In the genomic region with DNA sequence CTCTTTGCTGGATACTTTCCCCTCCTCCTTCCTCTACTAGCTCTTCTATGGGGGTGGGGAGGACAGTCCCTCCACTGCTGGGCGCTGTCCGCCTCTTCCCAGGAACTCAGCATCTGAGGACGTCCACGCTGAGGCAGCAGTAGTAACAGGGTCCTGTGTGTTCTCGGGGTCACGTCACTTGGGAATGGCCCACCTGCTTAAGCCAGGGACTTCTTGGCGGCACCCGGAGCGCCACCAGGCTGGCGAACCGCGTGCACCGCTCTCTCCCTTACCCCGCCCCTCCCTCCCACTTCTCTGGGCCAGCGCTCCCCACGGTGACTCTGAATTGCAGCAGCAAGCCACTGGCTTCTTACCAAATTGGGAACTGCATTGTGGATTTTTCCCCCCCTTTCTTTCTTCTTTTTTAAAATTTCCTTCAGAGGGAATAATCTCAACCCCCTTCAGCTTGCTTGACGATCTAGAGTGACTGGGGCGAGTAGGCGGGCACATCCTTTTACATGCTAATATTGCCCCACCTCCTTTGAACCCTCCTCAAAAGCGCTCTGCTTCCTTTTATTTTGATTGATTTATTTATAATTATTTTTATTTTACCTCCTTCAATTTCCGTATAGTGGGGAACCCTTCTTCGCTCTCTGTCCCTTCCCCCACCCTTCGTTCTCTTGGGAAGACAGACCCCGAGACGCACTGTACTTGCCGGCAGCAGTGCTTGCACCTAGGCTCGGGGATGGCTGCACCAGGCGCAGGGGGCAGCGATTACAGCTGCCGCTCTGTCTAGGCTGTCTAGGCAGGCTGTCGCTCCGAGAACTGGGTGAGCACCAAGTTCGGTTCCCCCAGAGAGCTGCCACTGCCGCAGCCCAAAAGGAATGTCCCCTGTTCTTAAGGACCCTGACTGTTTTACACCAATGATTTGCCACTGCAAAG, we compare ENCODE assay signal across 8 mouse cellular contexts.
DNase-seq lines count a peak whose midpoint lies in the region; ATAC-seq and TF ChIP-seq lines count a peak whose summit lies in the region.

No protein-coding gene starts in this region.

- peaks cover 16% of the 10 kb centered on the region for H3K27me3 ChIP-seq in heart, embryonic 14.5 days (ENCODE audit: control insufficient read depth, insufficient read depth, low read length)
- H3K27me3 ChIP-seq in cerebellum, adult 2 months (ENCODE audit: control insufficient read depth, insufficient read depth, low read length) = no peaks in the 10 kb centered on the region
- H3K27me3 ChIP-seq in forebrain, postnatal 0 days (ENCODE audit: insufficient read depth, low read length) = no peaks in the 10 kb centered on the region
- H3K27me3 ChIP-seq in midbrain, embryonic 11.5 days (ENCODE audit: control insufficient read depth, insufficient read depth, low read length) = no peaks in the 10 kb centered on the region

- no peak for TF ChIP-seq POLR2A in cerebellum, adult 2 months (IDR thresholded peaks at IDR 0.05; ENCODE audit: borderline replicate concordance, insufficient read depth, low read length)

- H3K4me1 ChIP-seq in heart, embryonic 14.5 days (ENCODE audit: control insufficient read depth in 2 of 2, insufficient read depth in 2 of 2, low read length in 2 of 2) = peaks cover 0 to 9% of the 10 kb centered on the region in 2 experiments; a peak in 1 of 4 replicates
- H3K4me1 ChIP-seq in cerebellum, adult 2 months (ENCODE audit: control insufficient read depth, insufficient read depth, low read length) = no peaks in the 10 kb centered on the region
- peaks cover 6% of the 10 kb centered on the region; the same call in 1 of the 2 replicates for H3K4me1 ChIP-seq in forebrain, postnatal 0 days (ENCODE audit: insufficient read depth)
- 0 out of 2 replicates have a peak, but pooled peaks cover 3% of the 10 kb centered on the region for H3K4me1 ChIP-seq in midbrain, embryonic 11.5 days (ENCODE audit: control insufficient read depth, insufficient read depth, low read length)

- intact Hi-C loops in heart, postnatal 36 days (cut with DNase I) = no loop called here

- peak overlapping the region; percentile 22 to 38 for H3K4me3 ChIP-seq in heart, embryonic 14.5 days (ENCODE audit: control insufficient read depth in 1 of 2, insufficient read depth in 1 of 2, low read depth in 1 of 2, low read length in 2 of 2)
- H3K4me3 ChIP-seq in cerebellum, adult 2 months (replicated peaks; ENCODE audit: insufficient read depth, low read depth, low read length) = peak overlapping the region; percentile 99
- H3K4me3 ChIP-seq in forebrain, postnatal 0 days (ENCODE audit: low read depth, low read length) = peak overlapping the region; percentile 61
- peak overlapping the region; percentile 42 for H3K4me3 ChIP-seq in midbrain, embryonic 11.5 days (ENCODE audit: low read depth, low read length)

- H3K4me2 ChIP-seq in heart, embryonic 14.5 days (ENCODE audit: low read length) = peak overlapping the region; percentile 75
- peak overlapping the region; percentile 71 for H3K4me2 ChIP-seq in forebrain, postnatal 0 days (ENCODE audit: low read depth)
- H3K4me2 ChIP-seq in midbrain, embryonic 11.5 days = peak overlapping the region; percentile 71

- no peak for ATAC-seq in heart, embryonic 14.5 days (ENCODE audit: insufficient number of reproducible peaks, insufficient read depth, low FRiP score, low read depth)
- ATAC-seq in forebrain, postnatal 0 days = peak; percentile 85
- ATAC-seq in midbrain, embryonic 11.5 days (ENCODE audit: low FRiP score) = peak; percentile 89

- H3K27ac ChIP-seq in heart, embryonic 14.5 days (replicated peaks in 1 of 2; ENCODE audit: control insufficient read depth in 1 of 2, insufficient read depth in 1 of 2, low read depth in 2 of 2, low read length in 2 of 2) = no peak overlapping the region
- peak overlapping the region; percentile 76 for H3K27ac ChIP-seq in cerebellum, adult 2 months (ENCODE audit: insufficient read depth, low read length)
- peak overlapping the region; percentile 88 for H3K27ac ChIP-seq in forebrain, postnatal 0 days (ENCODE audit: low read depth, low read length)
- H3K27ac ChIP-seq in midbrain, embryonic 11.5 days (ENCODE audit: low read depth, low read length) = no peak overlapping the region

- no peaks in the 10 kb centered on the region for H3K9me3 ChIP-seq in heart, embryonic 14.5 days (ENCODE audit: control insufficient read depth, low read length)
- H3K9me3 ChIP-seq in forebrain, postnatal 0 days (ENCODE audit: low read length) = no peaks in the 10 kb centered on the region
- H3K9me3 ChIP-seq in midbrain, embryonic 11.5 days (ENCODE audit: control insufficient read depth, low read length) = no peaks in the 10 kb centered on the region

- H3K36me3 ChIP-seq in heart, embryonic 14.5 days (ENCODE audit: control insufficient read depth, insufficient read depth, low read length) = no peaks in the 10 kb centered on the region
- H3K36me3 ChIP-seq in forebrain, postnatal 0 days (ENCODE audit: insufficient read depth) = no peaks in the 10 kb centered on the region
- H3K36me3 ChIP-seq in midbrain, embryonic 11.5 days (ENCODE audit: control insufficient read depth, insufficient read depth, low read length) = no peaks in the 10 kb centered on the region

- no peak for DNase-seq in heart, postnatal 4 days
- peak; percentile 60 to 69 for DNase-seq in cerebellum, adult 2 months
- DNase-seq in forebrain, postnatal 0 days = peak; percentile 77
- DNase-seq in layer of hippocampus, postnatal 10 days (ENCODE audit: low spot score in 2 of 2) = peak; percentile 44 to 57
- peak; percentile 95 for DNase-seq in midbrain, embryonic 11.5 days (ENCODE audit: low spot score, missing footprints)
- peak; percentile 66 for DNase-seq in telencephalon, adult 2 months (ENCODE audit: low read depth, low spot score)
- no peak for DNase-seq in heart, postnatal 36 days

- WGBS in heart, embryonic 14.5 days = under 1% methylated on average over 34 of the region's 34 CpGs
- 1% methylated on average over 34 of the region's 34 CpGs for WGBS in cerebellum, adult 2 months
- under 1% methylated on average over 34 of the region's 34 CpGs for WGBS in forebrain, postnatal 0 days
- WGBS in midbrain, embryonic 11.5 days = under 1% methylated on average over 34 of the region's 34 CpGs

- TF ChIP-seq CTCF in cerebellum, adult 2 months (IDR thresholded peaks at IDR 0.05; ENCODE audit: borderline replicate concordance, insufficient read depth, low read depth, low read length) = 0 out of 2 replicates have a peak, but pooled peaks have one; percentile 2
- peak; percentile 46; the same call in 1 of the 2 replicates for TF ChIP-seq CTCF in forebrain, postnatal 0 days (IDR thresholded peaks at IDR 0.05; ENCODE audit: low read depth)

- no peak overlapping the region; the same call in 1 of the 2 replicates for H3K9ac ChIP-seq in heart, embryonic 14.5 days (ENCODE audit: low read length)
- H3K9ac ChIP-seq in forebrain, postnatal 0 days = peak overlapping the region; percentile 80
- H3K9ac ChIP-seq in midbrain, embryonic 11.5 days (ENCODE audit: low read length) = peak overlapping the region; percentile 51

Comparison
In these comparisons a context has a peak if more than half of its experiments do, and no peak if none do; other contexts are left out.
1. H3K27ac ChIP-seq: peak in cerebellum, adult 2 months (single experiment) and forebrain, postnatal 0 days (single experiment); none in heart, embryonic 14.5 days (0 of 2) and midbrain, embryonic 11.5 days (single experiment).
2. H3K4me3 ChIP-seq: peak in every context shown above with its lines; median percentile 99 in cerebellum, adult 2 months; 61 in forebrain, postnatal 0 days; 42 in midbrain, embryonic 11.5 days; 30 in heart, embryonic 14.5 days.
3. DNase-seq: peak in cerebellum, adult 2 months (2 of 2), forebrain, postnatal 0 days (single experiment), layer of hippocampus, postnatal 10 days (2 of 2), midbrain, embryonic 11.5 days (single experiment) and telencephalon, adult 2 months (single experiment); none in heart, postnatal 4 days (single experiment) and heart, postnatal 36 days (0 of 2).
4. Peak in every context shown above with its lines, with median percentiles within 50 percentile points of each other: H3K4me2 ChIP-seq.